Mouse (Mus musculus): Measurements from ENCODE around the gene Ccdc184. TPM values are rescaled to one million over a fixed set of nuclear protein-coding genes. Genes with fewer than 3 reads are reported as not detected.

The Ccdc184 gene
- total and polyA plus RNA-seq, 3 experiments, result 0.52 TPM; not detected in 2

- TF ChIP-seq MXI1 (IDR thresholded peaks at IDR 0.05; ENCODE audit: low read depth, low read length) (no peak), USF1 (IDR thresholded peaks at IDR 0.05; ENCODE audit: low read depth, low read length) (no peak), NELFE (IDR thresholded peaks at IDR 0.05; ENCODE audit: low read depth, low read length) (no peak), SIN3A (IDR thresholded peaks at IDR 0.05; ENCODE audit: low read length) (no peak)
These were observed 5.7 kb upstream of the Ccdc184 start (continued) for GRCm38 (mm10) chr15:98161026-98161805.

GRCm38 (mm10) chr15:98162561-98162960 lies 4.4 kb upstream of the Ccdc184 start:
- Histone ChIP-seq H3K9ac (ENCODE audit: control insufficient read depth, low read depth, low read length, poor library complexity, severe bottlenecking) (no peak overlapping the region), H3K4me3 (ENCODE audit: control insufficient read depth in 1 of 2, insufficient read depth in 1 of 2, low read depth in 2 of 2, low read length in 2 of 2) (no peak overlapping the region), H3K4me1 (ENCODE audit: control insufficient read depth in 1 of 2, insufficient read depth in 2 of 2, low read length in 2 of 2) (no peaks in the 10 kb centered on the region), H3K36me3 (ENCODE audit: control insufficient read depth in 1 of 2, insufficient read depth in 2 of 2, low read length in 2 of 2) (no peaks in the 10 kb centered on the region), H3K79me2 (ENCODE audit: control insufficient read depth, insufficient read depth, low read length, poor library complexity) (no peaks in the 10 kb centered on the region), H3K27ac (ENCODE audit: control insufficient read depth, low read depth, low read length) (no peak overlapping the region), H3K27me3 (ENCODE audit: control insufficient read depth in 1 of 2, insufficient read depth in 2 of 2, low read length in 2 of 2) (peaks cover 10 to 38% of the 10 kb centered on the region in 2 experiments), H3K9me3 (replicated peaks; ENCODE audit: insufficient read depth, low read length) (no peaks in the 10 kb centered on the region)
- no peak for DNase-seq (ENCODE audit: low read depth, low spot score)
- TF ChIP-seq RAD21 (IDR thresholded peaks at IDR 0.05; ENCODE audit: low read depth, low read length) (no peak), MYC (IDR thresholded peaks at IDR 0.05; ENCODE audit: low read depth, low read length) (no peak), ZMIZ1 (IDR thresholded peaks at IDR 0.05; ENCODE audit: low read depth, low read length) (no peak), KAT2A (conservative IDR thresholded peaks at IDR 0.05; ENCODE audit: low read depth, low read length) (no peak), UBTF (IDR thresholded peaks at IDR 0.05; ENCODE audit: borderline replicate concordance, insufficient read depth, low read depth, low read length) (no peak), EP300 (IDR thresholded peaks at IDR 0.05; ENCODE audit: low read depth in 1 of 2, low read length in 2 of 2) (no peak), E2F4 (IDR thresholded peaks at IDR 0.05; ENCODE audit: borderline replicate concordance, low read depth, low read length) (no peak), POLR2AphosphoS2 (IDR thresholded peaks at IDR 0.05; ENCODE audit: low read length) (no peak), CHD1 (IDR thresholded peaks at IDR 0.05; ENCODE audit: low read depth, low read length) (no peak), MAZ (IDR thresholded peaks at IDR 0.05; ENCODE audit: low read depth, low read length) (no peak), TCF12 (IDR thresholded peaks at IDR 0.05; ENCODE audit: low read depth, low read length) (no peak), SMC3 (IDR thresholded peaks at IDR 0.05; ENCODE audit: low read depth, low read length) (no peak), ELF1 (IDR thresholded peaks at IDR 0.05; ENCODE audit: low read depth, low read length) (no peak), ZNF384 (IDR thresholded peaks at IDR 0.05; ENCODE audit: low read depth, low read length) (no peak), MEF2A (IDR thresholded peaks at IDR 0.05; ENCODE audit: extremely low read depth, insufficient replicate concordance, low read depth, low read length, poor library complexity, severe bottlenecking) (no peak), GATA1 (IDR thresholded peaks at IDR 0.05; ENCODE audit: low read depth, low read length) (no peak)

Data from MEL (cell line).